ENCODE assay signal across 15 mouse cellular contexts in genomic region chr10:124332491-124332890, GRCm38 (mm10).
"Had no signal": no experiment of that assay in that cellular context is flagged by ENCODE, and none has a peak within 500 bp of the region (broad histone marks: within the 10 kb centered on the region; RNA-seq: fewer than 3 reads in every experiment).

No protein-coding gene starts in this region.

- H3K4me3 ChIP-seq: kidney, embryonic 15.5 days; left cerebral cortex, adult 2 months; limb, embryonic 10.5 days; midbrain, embryonic 10.5 days; neural tube, embryonic 13.5 days had no signal

- DNase-seq: kidney, adult 2 months; kidney, postnatal 14 days; lung, embryonic 14.5 days; lung, postnatal 10 days; lung, postnatal 4 days; retina, postnatal 1 day; right cerebral cortex, postnatal 4 days; spleen, adult 18-20 months; thymus, adult 2 months; thymus, postnatal 25 days had no signal

- H3K27ac ChIP-seq: kidney, embryonic 15.5 days; left cerebral cortex, adult 2 months; limb, embryonic 10.5 days; midbrain, embryonic 10.5 days; neural tube, embryonic 13.5 days had no signal
